Mouse (Mus musculus): Measurements from ENCODE around the gene Gm20715. TPM values are rescaled to one million over a fixed set of nuclear protein-coding genes. Genes with fewer than 3 reads are reported as not detected.
"Not testable (repeated sequence)": the region's sequence is repeated elsewhere in the genome, so short reads cannot be mapped to it uniquely, and the experiment has no call there.

The Gm20715 gene
- polyA plus RNA-seq, 1 experiment from 2014 or later, result 0.04 TPM

GRCm38 (mm10) chr7:6438388-6438787 lies 28.3 kb downstream of the Gm20715 start, which contains the start of gene Olfr1344:
Olfr1344 (plus strand) TSS chr7:6438688.
- H3K9me3 ChIP-seq, result no peaks in the 10 kb centered on the region; the same call in 1 of the 2 replicates
- H3K27ac ChIP-seq, result no peak within 1 kb of the TSS
- H3K4me3 ChIP-seq, result no peak within 1 kb of the TSS
- no peaks in the 10 kb centered on the region for H3K36me3 ChIP-seq
- no peaks in the 10 kb centered on the region for H3K4me1 ChIP-seq
- H3K27me3 ChIP-seq, result no peaks in the 10 kb centered on the region
- no peak within 1 kb of the TSS for H3K9ac ChIP-seq
- no peak for ATAC-seq (ENCODE audit: borderline replicate concordance, extremely low read depth, low FRiP score, low TSS enrichment)
- H3K4me2 ChIP-seq, result no peak within 1 kb of the TSS
- 69% methylated on average over 3 of the region's 3 CpGs for WGBS

GRCm38 (mm10) chr7:6441173-6441572 lies 31.1 kb downstream of the Gm20715 start:
- Histone ChIP-seq H3K9ac (no peak overlapping the region), H3K27ac (no peak overlapping the region), H3K4me3 (no peak overlapping the region), H3K27me3 (no peaks in the 10 kb centered on the region), H3K4me2 (no peak overlapping the region), H3K9me3 (no peaks in the 10 kb centered on the region; the same call in 1 of the 2 replicates), H3K36me3 (no peaks in the 10 kb centered on the region), H3K4me1 (no peaks in the 10 kb centered on the region)
- no peak for ATAC-seq (ENCODE audit: borderline replicate concordance, extremely low read depth, low FRiP score, low TSS enrichment)
- 51% methylated on average over 2 of the region's 2 CpGs for WGBS

- no peaks in the 10 kb centered on the region for H3K9me3 ChIP-seq
- no peak overlapping the region for H3K4me2 ChIP-seq
- H3K27me3 ChIP-seq, result no peaks in the 10 kb centered on the region
- H3K36me3 ChIP-seq, result no peaks in the 10 kb centered on the region
- no peak for ATAC-seq (ENCODE audit: borderline replicate concordance, extremely low read depth, low FRiP score, low TSS enrichment)
- no peak overlapping the region for H3K27ac ChIP-seq
- no peaks in the 10 kb centered on the region for H3K4me1 ChIP-seq
- WGBS, result 83% methylated on average over 5 of the region's 5 CpGs
- no peak overlapping the region for H3K4me3 ChIP-seq
- H3K9ac ChIP-seq, result no peak overlapping the region
These were observed 37.7 kb downstream of the Gm20715 start for GRCm38 (mm10) chr7:6447771-6448170.

GRCm38 (mm10) chr7:6455868-6456267 lies 45.8 kb downstream of the Gm20715 start, which contains the start of gene Olfr1336:
Olfr1336 (plus strand) TSS chr7:6456168.
- no peak within 1 kb of the TSS for H3K4me3 ChIP-seq
- no peaks in the 10 kb centered on the region for H3K27me3 ChIP-seq
- no peak within 1 kb of the TSS for H3K4me2 ChIP-seq
- no peaks in the 10 kb centered on the region for H3K4me1 ChIP-seq
- no peaks in the 10 kb centered on the region for H3K9me3 ChIP-seq
- no peaks in the 10 kb centered on the region for H3K36me3 ChIP-seq
- no peak for ATAC-seq (ENCODE audit: borderline replicate concordance, extremely low read depth, low FRiP score, low TSS enrichment)
- H3K27ac ChIP-seq, result no peak within 1 kb of the TSS
- H3K9ac ChIP-seq, result no peak within 1 kb of the TSS

GRCm38 (mm10) chr7:6456399-6456798 lies 46.3 kb downstream of the Gm20715 start:
- H3K4me2 ChIP-seq, result no peak overlapping the region

GRCm38 (mm10) chr7:6466951-6467350 lies 56.9 kb downstream of the Gm20715 start, which contains the start of gene Olfr1346:
Olfr1346 (plus strand) TSS chr7:6467101.
- Histone ChIP-seq H3K4me3 (no peak within 1 kb of the TSS), H3K9ac (no peak within 1 kb of the TSS), H3K27ac (no peak within 1 kb of the TSS), H3K27me3 (no peaks in the 10 kb centered on the region), H3K4me1 (no peaks in the 10 kb centered on the region), H3K36me3 (no peaks in the 10 kb centered on the region), H3K9me3 (no peaks in the 10 kb centered on the region), H3K4me2 (no peak within 1 kb of the TSS)
- ATAC-seq (ENCODE audit: borderline replicate concordance, extremely low read depth, low FRiP score, low TSS enrichment), result no peak

More at GRCm38 (mm10) chr7:6456399-6456798, 46.3 kb downstream of the Gm20715 start:
- no peaks in the 10 kb centered on the region for H3K4me1 ChIP-seq
- no peaks in the 10 kb centered on the region for H3K9me3 ChIP-seq
- H3K4me3 ChIP-seq, result no peak overlapping the region
- H3K27ac ChIP-seq, result no peak overlapping the region
- no peaks in the 10 kb centered on the region for H3K27me3 ChIP-seq
- no peak overlapping the region for H3K9ac ChIP-seq
- WGBS, result 37% methylated on average over 3 of the region's 3 CpGs
- ATAC-seq (ENCODE audit: borderline replicate concordance, extremely low read depth, low FRiP score, low TSS enrichment), result no peak
- no peaks in the 10 kb centered on the region for H3K36me3 ChIP-seq

GRCm38 (mm10) chr7:6477633-6478032 lies 67.6 kb downstream of the Gm20715 start:
- WGBS, result 54% methylated on average over 2 of the region's 2 CpGs
- H3K4me2 ChIP-seq, result not testable (repeated sequence)

GRCm38 (mm10) chr7:6486841-6487240 lies 76.8 kb downstream of the Gm20715 start, which contains the start of gene Olfr5:
Olfr5 (minus strand) TSS chr7:6486941.
- H3K4me2 ChIP-seq, result no peak within 1 kb of the TSS
- H3K9me3 ChIP-seq, result no peaks in the 10 kb centered on the region
- H3K4me3 ChIP-seq, result no peak within 1 kb of the TSS
- no peak within 1 kb of the TSS for H3K9ac ChIP-seq
- H3K27ac ChIP-seq, result no peak within 1 kb of the TSS
- 18% methylated on average over 2 of the region's 2 CpGs for WGBS
- H3K36me3 ChIP-seq, result no peaks in the 10 kb centered on the region
- no peaks in the 10 kb centered on the region for H3K4me1 ChIP-seq
- no peaks in the 10 kb centered on the region for H3K27me3 ChIP-seq
- ATAC-seq (ENCODE audit: borderline replicate concordance, extremely low read depth, low FRiP score, low TSS enrichment), result no peak

More at GRCm38 (mm10) chr7:6477633-6478032, 67.6 kb downstream of the Gm20715 start:
- H3K9me3 ChIP-seq; H3K4me3 ChIP-seq; H3K27ac ChIP-seq; H3K27me3 ChIP-seq; H3K4me1 ChIP-seq; H3K36me3 ChIP-seq; ATAC-seq (ENCODE audit: borderline replicate concordance, extremely low read depth, low FRiP score, low TSS enrichment); H3K9ac ChIP-seq: not testable (repeated sequence)

Other genes with a start within 250 kb of the Gm20715 start
- 55.8 and 62.2 TPM in 2 replicates for gene Zfp444, start 238.1 kb upstream of the Gm20715 start, polyA plus RNA-seq (2015; fragmentation: Nextera tagmentation; extraction: Ambion mirVana)
- not detected in 2 replicates for gene Galp, start 213.2 kb upstream of the Gm20715 start, polyA plus RNA-seq (2015; fragmentation: Nextera tagmentation; extraction: Ambion mirVana)
- not detected in 2 replicates for gene Zscan5b, start 188.0 kb upstream of the Gm20715 start, polyA plus RNA-seq (2015; fragmentation: Nextera tagmentation; extraction: Ambion mirVana)
- gene Epp13, start 157.6 kb upstream of the Gm20715 start, polyA plus RNA-seq (2015; fragmentation: Nextera tagmentation; extraction: Ambion mirVana), result 0.25 TPM in 1 of 2 replicates, not detected in the other
- gene Zfp667, start 123.7 kb upstream of the Gm20715 start, polyA plus RNA-seq (2015; fragmentation: Nextera tagmentation; extraction: Ambion mirVana), result 5.6 and 7.1 TPM in 2 replicates
- gene Zfp583, start 79.0 kb upstream of the Gm20715 start, polyA plus RNA-seq (2015; fragmentation: Nextera tagmentation; extraction: Ambion mirVana), result 5.6 and 7.3 TPM in 2 replicates
- 1.5 and 1.6 TPM in 2 replicates for gene Gm3854, start 66.5 kb upstream of the Gm20715 start, polyA plus RNA-seq (2015; fragmentation: Nextera tagmentation; extraction: Ambion mirVana)
- gene Zfp78, start 47.0 kb upstream of the Gm20715 start, polyA plus RNA-seq (2015; fragmentation: Nextera tagmentation; extraction: Ambion mirVana), result 3.4 TPM in 2 replicates
- 9.4 and 9.6 TPM in 2 replicates for gene Zfp28, start 27.0 kb upstream of the Gm20715 start, polyA plus RNA-seq (2015; fragmentation: Nextera tagmentation; extraction: Ambion mirVana)
- gene Smim17, start 11.6 kb upstream of the Gm20715 start, polyA plus RNA-seq (2015; fragmentation: Nextera tagmentation; extraction: Ambion mirVana), result 0.20 TPM in 1 of 2 replicates, not detected in the other
- not detected in 2 replicates for gene Olfr1344, start 28.4 kb downstream of the Gm20715 start, polyA plus RNA-seq (2015; fragmentation: Nextera tagmentation; extraction: Ambion mirVana)
- not detected in 2 replicates for gene Olfr1336, start 45.9 kb downstream of the Gm20715 start, polyA plus RNA-seq (2015; fragmentation: Nextera tagmentation; extraction: Ambion mirVana)
- not detected in 2 replicates for gene Olfr1346, start 56.8 kb downstream of the Gm20715 start, polyA plus RNA-seq (2015; fragmentation: Nextera tagmentation; extraction: Ambion mirVana)
- not detected in 2 replicates for gene Olfr5, start 76.7 kb downstream of the Gm20715 start, polyA plus RNA-seq (2015; fragmentation: Nextera tagmentation; extraction: Ambion mirVana)
- not detected in 2 replicates for gene Olfr1347, start 89.5 kb downstream of the Gm20715 start, polyA plus RNA-seq (2015; fragmentation: Nextera tagmentation; extraction: Ambion mirVana)
- gene Olfr1348, start 98.5 kb downstream of the Gm20715 start, polyA plus RNA-seq (2015; fragmentation: Nextera tagmentation; extraction: Ambion mirVana), result not detected in 2 replicates
- not detected in 2 replicates for gene Olfr1349, start 112.7 kb downstream of the Gm20715 start, polyA plus RNA-seq (2015; fragmentation: Nextera tagmentation; extraction: Ambion mirVana)
- gene Olfr1350, start 154.6 kb downstream of the Gm20715 start, polyA plus RNA-seq (2015; fragmentation: Nextera tagmentation; extraction: Ambion mirVana), result not detected in 2 replicates

Measured in lung, embryonic 15.5 days (tissue).